Mouse (Mus musculus) CD8-positive naive resting alpha-beta T cell, adult 2 months (primary cell): ENCODE data around the gene Zfp366.

Experiments used
- DNase-seq, 2 experiments: peaks; one replicate each; pipeline ENCODE4 v3.0.0; 2022; ENCODE audit warnings: low read depth in 2 of 2, low spot score in 2 of 2

Gene Zfp366

DNA sequence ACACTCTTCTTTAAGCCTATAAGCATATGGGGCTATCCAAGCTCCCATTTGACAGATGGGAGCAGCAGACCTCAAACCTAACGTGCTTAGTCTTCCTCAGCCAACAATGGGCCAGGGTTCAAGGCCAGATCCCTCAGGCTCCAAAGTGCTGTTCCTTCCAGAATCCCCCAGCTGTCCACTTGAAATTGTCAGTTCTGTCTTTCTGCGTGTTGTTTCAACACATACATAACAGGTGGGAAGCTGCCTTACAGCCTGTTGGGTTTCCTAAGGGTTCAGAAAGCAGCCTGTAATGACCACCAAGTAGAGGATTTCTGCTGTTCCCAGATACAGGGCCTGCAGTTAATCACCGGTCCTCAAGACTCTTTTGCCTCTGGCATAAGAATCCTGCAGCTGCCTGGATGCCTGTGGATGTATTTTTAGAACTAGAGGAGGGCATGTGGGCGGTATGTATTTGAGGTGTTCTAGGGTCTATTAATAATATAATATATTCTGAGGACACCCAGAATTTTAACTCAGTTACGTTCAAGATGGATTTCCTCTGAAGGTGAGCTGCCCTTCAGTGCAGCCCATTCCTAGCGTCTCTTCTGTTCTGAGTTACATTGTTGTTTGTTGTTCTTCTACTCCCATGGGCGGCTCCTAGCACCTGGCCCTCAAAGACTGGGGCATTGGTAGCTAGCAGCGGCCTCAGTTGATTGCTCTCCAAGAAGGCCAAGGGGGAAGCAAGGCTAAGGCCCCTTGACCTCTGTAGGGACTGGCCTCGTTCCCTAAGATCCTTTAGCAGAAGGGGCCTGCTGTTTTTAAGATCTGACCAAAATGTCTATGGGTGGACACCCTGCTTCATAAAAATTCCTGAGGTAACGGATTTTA is 41.0 kb downstream of the Zfp366 start:
- DNase-seq, result no peak

DNA sequence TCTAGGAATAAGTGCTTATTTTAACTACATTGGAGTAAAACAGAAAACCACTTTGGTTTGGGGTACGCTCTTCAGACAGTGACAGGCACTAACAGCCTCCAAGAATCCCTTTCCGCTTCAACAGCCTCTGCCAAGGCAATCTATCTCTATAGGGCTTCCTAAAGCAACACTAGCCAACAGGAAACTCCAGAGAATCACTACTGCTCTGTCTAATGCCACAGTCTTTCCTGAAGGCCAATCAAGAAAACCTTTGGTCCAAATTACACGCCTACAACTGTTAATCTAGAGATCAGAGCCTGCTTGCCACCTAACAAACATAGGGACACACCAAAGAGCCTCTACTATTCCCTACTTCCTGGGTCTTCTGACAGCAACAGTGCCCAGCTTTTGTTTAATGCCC is 42.2 kb downstream of the Zfp366 start:
- no peak for DNase-seq

DNA sequence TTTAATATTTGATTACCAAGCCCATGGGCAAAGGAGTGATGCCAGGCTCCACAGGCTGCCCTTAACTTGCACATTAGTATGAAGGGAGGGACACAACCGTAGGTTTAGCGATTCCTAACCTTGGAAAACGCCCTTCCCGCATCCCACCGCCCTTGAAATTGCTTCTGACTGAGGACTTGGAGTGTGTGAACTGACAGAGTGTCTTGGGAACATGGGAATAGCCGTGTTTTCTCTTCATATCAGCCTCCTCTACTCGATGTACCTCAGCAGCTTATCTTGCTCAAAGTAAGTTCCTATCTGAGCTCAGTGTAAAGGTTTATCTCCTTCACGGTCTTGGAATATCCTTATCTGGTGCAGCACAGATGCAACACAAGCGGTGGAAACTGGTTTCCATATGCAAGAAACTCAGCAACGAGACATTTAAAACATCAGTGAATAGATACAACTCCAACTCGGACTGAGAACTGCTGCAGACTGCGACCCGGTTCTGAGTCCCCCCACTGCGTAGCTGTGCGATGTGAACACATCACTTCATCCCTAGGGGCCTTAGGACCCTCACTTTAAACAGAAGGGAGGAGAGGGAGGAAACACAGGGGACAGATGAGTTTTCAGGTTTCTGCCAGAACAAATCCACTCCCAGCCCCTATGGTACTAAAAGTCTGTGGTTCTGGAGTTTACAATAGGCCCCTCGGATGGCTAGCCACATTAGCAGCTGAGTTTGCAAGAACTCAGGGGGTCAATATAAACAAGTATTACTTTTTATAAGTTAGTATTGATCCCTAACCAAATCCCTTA is 43.0 kb downstream of the Zfp366 start:
- DNase-seq, result no peak

DNA sequence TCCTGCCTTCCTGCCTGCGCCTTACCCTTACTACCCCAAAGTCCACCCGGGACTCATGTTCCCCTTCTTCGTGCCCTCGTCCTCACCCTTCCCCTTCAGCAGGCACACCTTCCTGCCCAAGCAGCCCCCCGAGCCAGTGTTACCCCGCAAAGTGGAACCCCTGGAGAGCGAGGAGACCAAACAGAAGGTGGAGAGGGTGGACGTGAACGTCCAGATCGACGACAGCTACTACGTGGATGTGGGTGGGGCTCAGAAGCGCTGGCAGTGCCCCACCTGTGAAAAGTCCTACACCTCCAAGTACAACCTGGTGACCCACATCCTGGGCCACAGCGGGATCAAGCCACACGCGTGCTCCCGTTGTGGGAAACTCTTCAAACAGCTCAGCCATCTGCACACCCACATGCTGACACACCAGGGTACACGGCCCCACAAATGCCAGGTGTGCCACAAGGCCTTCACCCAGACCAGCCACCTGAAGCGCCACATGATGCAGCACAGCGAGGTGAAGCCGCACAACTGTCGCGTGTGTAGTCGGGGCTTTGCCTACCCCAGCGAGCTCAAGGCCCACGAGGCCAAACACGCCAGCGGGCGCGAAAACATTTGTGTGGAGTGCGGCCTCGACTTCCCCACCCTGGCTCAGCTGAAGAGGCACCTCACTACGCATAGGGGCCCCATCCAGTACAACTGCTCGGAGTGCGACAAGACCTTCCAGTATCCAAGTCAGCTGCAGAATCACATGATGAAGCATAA is 44.4 kb downstream of the Zfp366 start:
- no peak for DNase-seq

DNA sequence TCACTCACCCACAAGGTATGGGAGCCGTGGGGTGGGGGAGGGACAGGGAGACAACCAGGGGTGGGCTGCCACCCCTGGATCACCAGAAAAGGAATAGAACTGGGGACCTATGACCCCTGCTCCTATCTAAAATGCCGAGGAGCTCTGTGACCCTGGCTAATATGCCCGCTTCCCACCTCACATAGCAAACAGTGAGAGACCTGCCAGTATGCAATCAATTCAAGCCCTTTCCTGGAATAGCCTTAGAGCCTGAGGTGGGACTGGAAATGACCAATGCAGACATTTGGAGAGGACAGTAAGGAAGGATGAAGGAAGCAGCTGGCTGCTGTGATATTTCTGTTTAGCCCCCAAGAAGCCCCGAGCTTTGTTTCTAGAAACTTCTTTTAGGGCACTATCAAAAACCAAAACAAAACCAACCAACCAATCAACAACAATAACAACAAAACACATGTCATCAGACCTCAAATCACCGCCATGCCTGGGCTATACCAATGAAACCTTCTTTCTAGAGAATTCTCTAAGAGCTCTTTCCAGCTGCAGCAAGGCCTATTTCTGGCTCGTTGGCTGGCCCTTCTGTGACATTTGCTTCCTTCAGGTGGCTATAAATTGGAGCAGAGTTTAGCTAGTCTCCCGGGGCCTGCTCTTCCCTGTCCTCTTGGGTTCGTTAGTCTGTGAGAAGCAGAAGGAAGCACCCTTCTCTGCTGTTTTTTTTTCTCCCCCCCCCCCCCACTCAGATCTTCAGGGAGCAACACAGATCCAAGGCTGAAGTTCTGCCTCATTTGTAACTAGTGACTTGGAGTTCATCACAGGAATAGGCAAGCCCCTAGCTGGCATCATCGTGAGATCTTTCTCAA is 45.2 kb downstream of the Zfp366 start:
- DNase-seq, result no peak

DNA sequence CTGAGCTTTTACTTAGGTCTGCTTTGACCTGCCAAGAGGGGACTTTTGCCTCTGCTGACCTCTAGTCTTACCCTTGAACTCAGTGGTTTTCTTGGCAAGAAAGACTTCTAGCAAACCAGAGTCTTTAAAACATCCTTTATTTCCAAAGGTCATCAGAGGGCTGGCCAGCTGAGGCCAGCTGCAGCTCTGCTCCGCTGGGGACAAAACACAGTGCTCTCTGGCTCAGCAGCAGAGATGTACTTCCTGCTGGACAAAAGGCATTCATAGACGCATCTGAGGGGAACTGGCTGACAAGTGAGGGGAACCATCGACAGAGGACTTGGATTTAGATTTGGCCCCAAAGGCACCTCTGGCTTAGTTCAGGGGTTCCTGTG is 45.9 kb downstream of the Zfp366 start:
- no peak for DNase-seq

DNA sequence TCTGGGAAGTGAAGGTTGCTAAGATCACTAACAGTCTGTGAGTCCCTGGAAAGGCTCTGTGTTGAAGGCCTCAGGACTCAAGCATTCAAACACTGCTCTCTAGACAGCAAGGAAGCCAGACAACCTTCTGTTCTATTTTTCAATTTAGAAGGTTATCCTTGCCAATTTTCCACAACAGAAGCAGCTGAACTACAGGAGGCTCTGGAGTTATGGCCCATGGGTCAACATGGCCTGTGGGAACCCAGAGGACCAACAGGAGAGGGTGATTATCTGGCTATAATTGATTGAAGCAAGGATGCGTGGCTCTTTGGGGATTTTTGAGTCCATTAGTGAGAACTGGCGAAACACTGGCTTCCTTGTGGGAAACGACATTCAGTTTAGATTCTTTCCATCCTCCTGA is 48.7 kb downstream of the Zfp366 start:
- DNase-seq, result no peak

DNA sequence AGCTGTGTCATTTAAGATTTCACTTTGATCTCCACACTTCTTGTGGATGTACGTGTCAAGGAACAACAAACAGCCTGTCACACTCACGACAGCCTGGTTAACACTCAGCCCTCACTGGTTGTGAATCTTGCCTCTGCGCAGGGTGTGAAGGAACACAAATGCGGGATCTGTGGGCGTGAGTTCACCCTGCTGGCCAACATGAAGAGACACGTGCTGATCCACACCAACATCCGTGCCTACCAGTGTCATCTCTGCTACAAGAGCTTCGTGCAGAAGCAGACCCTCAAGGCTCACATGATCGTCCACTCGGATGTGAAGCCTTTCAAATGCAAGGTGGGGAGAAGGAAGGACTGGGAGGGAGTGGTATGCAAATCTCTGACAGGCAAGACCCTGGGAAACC is 49.3 kb downstream of the Zfp366 start:
- no peak for DNase-seq

DNA sequence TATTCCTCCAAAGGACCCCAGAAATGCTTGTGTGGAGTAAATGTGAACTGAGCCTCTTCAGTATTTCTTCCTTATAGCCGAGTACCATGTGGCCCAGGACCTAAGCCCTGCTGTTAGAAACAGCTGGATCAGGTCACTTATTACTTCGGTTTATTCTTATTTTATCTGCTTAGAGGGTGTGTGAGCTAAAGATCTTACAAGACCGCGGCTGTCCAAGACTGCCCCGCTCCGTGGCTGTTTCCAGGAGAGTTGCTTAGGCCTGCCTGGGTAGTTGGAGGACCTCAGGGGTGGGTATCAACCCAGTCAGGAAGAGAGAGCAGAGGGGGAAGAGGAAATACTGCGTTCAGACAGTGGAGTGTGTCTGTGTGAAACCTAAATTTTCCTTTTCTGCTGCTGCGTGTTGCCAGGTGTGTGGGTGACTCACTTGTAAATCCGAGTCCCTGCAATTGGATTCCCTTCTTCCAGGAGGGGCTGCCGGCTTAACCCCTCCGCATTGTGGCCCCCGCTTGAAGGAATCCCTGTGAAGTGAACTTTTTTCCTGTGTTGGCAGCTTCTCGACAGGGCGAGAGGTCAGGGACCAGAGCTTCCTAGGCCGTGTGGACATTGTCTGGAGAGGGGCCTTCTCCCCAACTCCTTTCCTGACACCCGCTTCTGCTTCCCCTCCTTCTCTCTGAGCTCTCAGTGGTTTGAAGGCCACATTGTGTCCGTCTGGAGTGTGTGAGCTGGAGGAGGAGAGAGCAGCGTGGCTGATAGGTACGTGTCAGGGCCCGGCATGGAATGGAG is 51.0 kb downstream of the Zfp366 start:
- no peak for DNase-seq

DNA sequence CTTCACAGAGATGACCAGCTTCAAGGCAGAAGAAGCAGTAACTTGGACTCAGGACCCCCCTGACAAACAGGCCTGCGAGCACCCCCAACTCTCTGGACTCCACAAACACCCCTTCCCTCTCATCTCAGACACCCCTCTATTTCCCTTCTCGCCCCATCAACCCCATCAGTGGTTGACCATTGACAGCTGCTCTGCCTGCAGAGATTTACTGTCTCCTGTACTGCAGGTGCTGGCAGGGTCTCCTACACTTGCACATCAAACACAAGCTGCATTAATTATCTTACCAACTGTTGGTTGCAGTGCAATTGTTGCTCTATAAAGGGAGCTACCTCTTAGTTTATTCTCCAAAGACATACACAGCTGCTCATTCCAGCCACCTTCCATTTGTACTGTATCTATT is 51.6 kb downstream of the Zfp366 start:
- DNase-seq, result no peak

DNA sequence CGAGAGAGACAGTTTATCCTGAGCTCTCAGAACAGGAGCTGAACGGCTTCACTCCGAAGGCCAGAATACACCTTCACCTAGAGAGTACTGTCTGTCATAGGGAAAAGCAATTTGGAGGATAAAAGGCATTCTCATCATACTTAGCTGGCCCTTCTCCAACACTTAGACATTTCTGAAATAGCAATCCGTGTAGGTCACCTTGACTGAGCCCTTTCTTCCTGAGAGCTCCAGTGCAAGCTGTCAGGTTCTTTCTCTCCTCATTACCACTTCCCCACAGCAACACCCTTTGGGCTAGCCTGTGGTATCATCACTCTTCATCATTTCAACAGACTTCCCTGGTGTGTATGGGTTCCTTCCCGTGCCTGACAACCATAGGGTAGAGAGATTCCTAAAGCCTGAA is 52.5 kb downstream of the Zfp366 start:
- DNase-seq, result no peak

DNA sequence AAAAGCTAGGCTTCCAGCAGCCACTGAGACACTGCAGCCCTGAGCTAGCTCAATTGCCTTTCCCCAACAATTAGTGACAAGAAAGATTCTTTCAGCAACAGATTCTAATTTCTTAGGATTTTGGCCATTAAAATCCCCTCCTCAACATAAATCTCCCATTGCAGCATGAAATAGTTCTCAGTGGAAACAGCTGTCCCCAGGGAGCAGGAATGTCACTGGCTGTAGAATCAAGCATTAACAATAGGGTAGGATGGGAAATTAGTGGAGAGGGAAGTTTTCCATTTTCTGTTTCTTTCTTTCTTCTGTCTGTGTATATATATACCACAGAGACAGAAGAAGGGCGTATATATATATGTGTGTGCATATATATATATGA is 53.2 kb downstream of the Zfp366 start:
- DNase-seq, result no peak

DNA sequence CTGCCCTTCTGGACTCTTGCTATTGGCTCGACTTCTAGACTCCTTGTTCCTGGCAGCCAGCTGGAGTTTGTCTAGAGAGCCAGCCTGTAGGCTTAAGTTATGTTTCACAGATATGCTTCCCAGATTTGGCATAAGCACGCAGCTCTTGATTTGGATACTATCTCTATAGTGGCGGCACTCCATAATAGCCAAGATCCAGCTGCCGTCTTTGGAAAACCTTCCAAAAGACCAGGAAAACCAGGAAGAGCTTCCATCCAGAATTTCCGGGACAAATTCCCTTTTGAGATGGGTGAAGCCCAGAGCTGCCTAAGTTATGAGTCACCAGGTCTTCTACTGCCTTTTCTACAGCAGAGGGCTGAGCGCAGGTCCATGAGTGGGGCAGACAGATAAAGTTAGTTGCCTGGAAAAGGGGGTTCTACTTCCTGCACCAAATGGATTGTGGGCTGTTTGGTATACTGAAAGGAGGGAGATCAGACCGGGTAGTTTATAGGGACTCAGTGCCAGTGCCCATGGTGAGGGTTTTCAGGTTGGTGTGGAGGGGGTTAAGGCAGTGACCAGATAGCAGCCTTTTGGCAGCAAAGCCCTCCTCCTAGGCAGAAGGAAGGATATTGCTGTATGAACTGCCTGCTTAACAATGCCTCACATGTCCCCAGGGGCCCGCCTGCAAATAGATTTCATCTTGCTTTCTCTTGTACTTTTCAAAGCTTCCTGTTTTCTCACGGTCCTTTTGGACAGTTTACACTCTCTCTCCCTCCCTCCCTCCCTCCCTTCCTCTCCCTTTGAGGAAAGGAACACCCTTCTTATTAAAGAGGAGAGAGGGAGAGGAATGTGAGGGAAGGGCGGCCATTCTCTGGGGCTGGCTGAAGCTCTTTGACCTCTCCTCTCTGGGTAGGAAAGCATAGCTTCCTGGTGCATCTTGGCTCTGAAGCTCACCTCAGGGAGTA is 53.9 kb downstream of the Zfp366 start:
- DNase-seq, result no peak

DNA sequence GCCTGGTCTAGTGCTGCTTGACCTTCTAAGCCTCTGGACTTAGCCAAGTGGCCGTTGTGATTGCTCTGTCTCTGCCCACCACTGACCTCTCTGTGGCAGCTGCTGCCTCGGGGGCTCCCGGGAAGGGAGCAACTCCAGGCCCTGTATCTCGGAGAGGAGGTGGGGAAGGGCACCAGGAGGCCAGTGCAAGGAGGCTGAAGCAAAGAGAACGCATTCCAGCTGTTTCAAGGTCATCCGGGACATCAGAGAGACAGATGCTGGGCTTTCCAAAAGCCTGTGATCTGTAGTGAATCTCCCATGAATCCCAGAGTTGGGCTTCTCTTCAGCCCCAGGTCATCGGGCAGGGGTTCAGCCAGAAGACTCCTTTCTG is 54.5 kb downstream of the Zfp366 start:
- DNase-seq, result no peak

DNA sequence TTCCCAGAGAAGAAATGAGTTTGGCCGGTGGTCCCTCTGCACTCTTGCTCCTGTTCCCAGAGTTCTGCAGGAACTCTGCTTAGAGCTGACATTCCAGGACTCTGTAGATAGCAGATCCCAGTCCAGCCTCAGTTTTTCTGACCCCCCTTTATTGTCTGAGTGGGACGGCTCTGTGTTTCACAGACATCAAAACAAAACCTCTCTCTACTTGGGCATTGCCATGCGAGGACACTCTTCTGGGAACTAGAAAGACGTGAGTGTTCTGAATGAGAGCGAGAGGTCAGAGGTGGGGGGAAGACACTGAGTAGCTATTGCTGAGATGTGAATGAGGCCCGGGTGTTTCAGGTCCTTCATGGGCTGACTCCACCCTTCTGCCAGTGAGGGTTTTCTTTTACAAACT is 55.1 kb downstream of the Zfp366 start:
- no peak for DNase-seq

DNA sequence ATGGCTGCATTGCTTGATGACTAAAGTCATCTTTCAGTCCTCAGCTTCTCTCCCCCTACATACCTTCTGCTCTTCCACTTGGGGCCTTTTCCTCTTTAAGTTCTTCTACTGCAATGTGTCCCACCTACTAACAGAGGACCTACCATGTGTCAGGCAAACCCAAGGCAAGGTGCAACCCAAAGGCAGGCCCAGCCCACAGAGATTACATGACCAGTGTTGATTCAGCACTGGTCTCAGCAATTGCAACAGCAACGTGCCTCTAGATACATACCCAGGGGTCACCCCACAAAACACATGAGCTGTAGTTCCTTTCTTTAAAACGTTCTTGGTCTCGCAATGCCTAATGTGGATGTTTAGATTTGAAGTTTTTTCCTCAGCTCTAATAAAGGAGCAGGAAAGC is 57.4 kb downstream of the Zfp366 start:
- DNase-seq, result no peak

DNA sequence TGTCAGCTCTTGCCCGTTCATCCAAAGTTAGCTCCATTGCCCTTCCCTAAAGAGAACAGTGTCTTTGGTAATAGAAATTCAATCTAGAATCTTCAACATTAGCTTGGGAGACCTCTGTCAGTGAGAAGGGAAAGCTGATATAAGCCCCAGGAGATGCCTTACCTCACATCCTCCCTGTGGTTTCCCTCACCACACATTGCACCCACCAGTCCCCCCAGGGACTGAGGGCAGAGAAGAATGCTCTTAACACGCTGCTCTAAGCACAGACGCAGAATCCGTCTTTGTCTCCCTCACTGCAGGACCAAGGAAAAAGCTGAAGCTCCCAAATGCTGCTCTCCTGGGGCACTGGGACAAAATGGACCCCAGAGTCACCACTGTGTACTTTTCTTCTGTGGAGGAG is 58.3 kb downstream of the Zfp366 start:
- DNase-seq, result no peak

DNA sequence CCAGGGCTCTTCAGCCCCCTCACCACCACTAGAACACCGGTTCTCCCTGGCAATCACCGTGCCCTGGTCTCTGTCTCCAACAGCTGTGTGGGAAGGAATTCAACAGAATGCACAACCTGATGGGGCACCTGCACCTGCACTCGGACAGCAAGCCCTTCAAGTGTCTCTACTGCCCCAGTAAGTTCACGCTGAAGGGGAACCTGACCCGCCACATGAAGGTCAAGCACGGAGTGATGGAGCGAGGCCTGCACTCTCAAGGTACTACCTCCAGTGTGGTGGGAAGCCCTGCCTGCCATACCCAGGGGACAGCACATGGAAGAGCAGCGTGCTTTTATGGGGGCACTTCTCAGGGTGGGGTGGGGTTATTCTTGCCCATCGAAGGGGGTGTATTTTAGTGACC is 59.2 kb downstream of the Zfp366 start:
- DNase-seq, result no peak

DNA sequence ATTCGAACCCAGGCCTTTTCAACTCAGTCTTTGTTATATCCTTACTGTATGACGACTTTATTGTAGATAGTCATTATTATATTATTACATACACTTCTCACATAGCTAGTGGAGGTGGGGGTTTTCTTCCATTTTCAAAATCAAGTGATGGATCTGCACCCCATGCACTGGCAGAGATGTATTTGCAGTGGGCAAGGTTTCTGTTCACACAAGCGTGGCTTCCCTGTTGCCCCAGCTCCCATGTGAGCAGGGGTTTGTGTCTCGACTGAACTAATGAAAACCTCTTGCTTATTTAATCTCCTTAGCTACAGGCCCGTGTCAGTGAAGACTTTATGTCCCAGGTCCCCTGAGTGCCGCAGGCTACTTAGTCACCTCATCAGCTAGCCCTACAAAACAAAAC is 59.8 kb downstream of the Zfp366 start:
- no peak for DNase-seq
